Mouse (Mus musculus): ENCODE results near the gene BC025920.

Gene BC025920

GRCm38 (mm10) chr10:81569507-81570237 is 36.4 kb upstream of the BC025920 start:
- Histone ChIP-seq H3K36me3 (ENCODE audit: control insufficient read depth, insufficient read depth, low read length, poor library complexity, severe bottlenecking) (peaks cover 11% of the 10 kb centered on the region), H3K27me3 (ENCODE audit: control insufficient read depth, insufficient read depth, low read length, poor library complexity, severe bottlenecking) (no peaks in the 10 kb centered on the region)
- no peak for DNase-seq (ENCODE audit: low read depth, low spot score)

- no peak for DNase-seq (ENCODE audit: low read depth, low spot score)
- Histone ChIP-seq H3K36me3 (ENCODE audit: control insufficient read depth, insufficient read depth, low read length, poor library complexity, severe bottlenecking) (peaks cover 8% of the 10 kb centered on the region), H3K27me3 (ENCODE audit: control insufficient read depth, insufficient read depth, low read length, poor library complexity, severe bottlenecking) (no peaks in the 10 kb centered on the region)
Observed at GRCm38 (mm10) chr10:81570238-81570800, 35.8 kb upstream of the BC025920 start.

GRCm38 (mm10) chr10:81570831-81571500 is 35.1 kb upstream of the BC025920 start:
- Histone ChIP-seq H3K36me3 (ENCODE audit: control insufficient read depth, insufficient read depth, low read length, poor library complexity, severe bottlenecking) (peaks cover 3% of the 10 kb centered on the region), H3K27me3 (ENCODE audit: control insufficient read depth, insufficient read depth, low read length, poor library complexity, severe bottlenecking) (no peaks in the 10 kb centered on the region)
- DNase-seq (ENCODE audit: low read depth, low spot score) = peak; percentile 87

GRCm38 (mm10) chr10:81571501-81571876 is 34.6 kb upstream of the BC025920 start:
- DNase-seq (ENCODE audit: low read depth, low spot score) = peak; percentile 97
- H3K36me3 ChIP-seq (ENCODE audit: control insufficient read depth, insufficient read depth, low read length, poor library complexity, severe bottlenecking) = no peaks in the 10 kb centered on the region; the same call in 1 of the 2 replicates
- H3K27me3 ChIP-seq (ENCODE audit: control insufficient read depth, insufficient read depth, low read length, poor library complexity, severe bottlenecking) = no peaks in the 10 kb centered on the region

- Histone ChIP-seq H3K27me3 (ENCODE audit: control insufficient read depth, insufficient read depth, low read length, poor library complexity, severe bottlenecking) (no peaks in the 10 kb centered on the region), H3K36me3 (ENCODE audit: control insufficient read depth, insufficient read depth, low read length, poor library complexity, severe bottlenecking) (no peaks in the 10 kb centered on the region)
- no peak for DNase-seq (ENCODE audit: low read depth, low spot score)
Observed at GRCm38 (mm10) chr10:81572133-81572671, 33.9 kb upstream of the BC025920 start.

GRCm38 (mm10) chr10:81572975-81573374 is 33.1 kb upstream of the BC025920 start:
- DNase-seq (ENCODE audit: low read depth, low spot score) = no peak
- Histone ChIP-seq H3K36me3 (ENCODE audit: control insufficient read depth, insufficient read depth, low read length, poor library complexity, severe bottlenecking) (no peaks in the 10 kb centered on the region), H3K27me3 (ENCODE audit: control insufficient read depth, insufficient read depth, low read length, poor library complexity, severe bottlenecking) (no peaks in the 10 kb centered on the region)

GRCm38 (mm10) chr10:81574081-81575056 is 31.7 kb upstream of the BC025920 start, which contains the start of gene Tle2:
Tle2 (plus strand) TSS chr10:81574561.
- no peak for DNase-seq (ENCODE audit: low read depth, low spot score)
- H3K36me3 ChIP-seq (ENCODE audit: control insufficient read depth, insufficient read depth, low read length, poor library complexity, severe bottlenecking) = no peaks in the 10 kb centered on the region
- H3K27me3 ChIP-seq (ENCODE audit: control insufficient read depth, insufficient read depth, low read length, poor library complexity, severe bottlenecking) = no peaks in the 10 kb centered on the region

- H3K36me3 ChIP-seq (ENCODE audit: control insufficient read depth, insufficient read depth, low read length, poor library complexity, severe bottlenecking) = no peaks in the 10 kb centered on the region
- no peaks in the 10 kb centered on the region for H3K27me3 ChIP-seq (ENCODE audit: control insufficient read depth, insufficient read depth, low read length, poor library complexity, severe bottlenecking)
- no peak for DNase-seq (ENCODE audit: low read depth, low spot score)
Observed at GRCm38 (mm10) chr10:81575208-81575631, 30.9 kb upstream of the BC025920 start.

- H3K36me3 ChIP-seq (ENCODE audit: control insufficient read depth, insufficient read depth, low read length, poor library complexity, severe bottlenecking) = no peaks in the 10 kb centered on the region
- DNase-seq (ENCODE audit: low read depth, low spot score) = peak; percentile 49
- no peaks in the 10 kb centered on the region for H3K27me3 ChIP-seq (ENCODE audit: control insufficient read depth, insufficient read depth, low read length, poor library complexity, severe bottlenecking)
Observed at GRCm38 (mm10) chr10:81575695-81576094, 30.4 kb upstream of the BC025920 start.

DNA sequence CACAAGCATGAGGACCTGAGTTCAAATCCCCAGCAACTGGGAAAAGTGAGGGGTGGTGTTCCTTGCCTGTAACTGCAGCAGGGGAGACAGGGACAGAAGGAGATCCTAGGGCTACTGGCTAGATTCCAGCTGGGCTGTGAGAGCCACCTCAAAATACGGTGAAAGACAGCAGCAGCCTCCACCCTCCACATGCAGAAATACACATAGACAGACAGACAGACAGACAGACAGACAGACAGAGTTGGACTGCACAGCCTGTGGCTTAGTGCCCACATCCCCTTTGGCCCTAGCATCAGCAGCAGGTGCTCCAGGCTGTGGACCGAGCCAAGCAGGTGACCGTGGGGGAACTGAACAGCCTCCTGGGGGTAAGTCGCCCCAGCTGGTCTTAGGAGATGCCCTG is 26.1 kb upstream of the BC025920 start:
- peak; percentile 47 for DNase-seq (ENCODE audit: low read depth, low spot score)
- Histone ChIP-seq H3K36me3 (ENCODE audit: control insufficient read depth, insufficient read depth, low read length, poor library complexity, severe bottlenecking) (no peaks in the 10 kb centered on the region), H3K27me3 (ENCODE audit: control insufficient read depth, insufficient read depth, low read length, poor library complexity, severe bottlenecking) (no peaks in the 10 kb centered on the region)

- Histone ChIP-seq H3K27me3 (ENCODE audit: control insufficient read depth, insufficient read depth, low read length, poor library complexity, severe bottlenecking) (no peaks in the 10 kb centered on the region), H3K36me3 (ENCODE audit: control insufficient read depth, insufficient read depth, low read length, poor library complexity, severe bottlenecking) (no peaks in the 10 kb centered on the region)
- DNase-seq (ENCODE audit: low read depth, low spot score) = peak; percentile 59
Observed at GRCm38 (mm10) chr10:81580441-81581070, 25.5 kb upstream of the BC025920 start.

DNA sequence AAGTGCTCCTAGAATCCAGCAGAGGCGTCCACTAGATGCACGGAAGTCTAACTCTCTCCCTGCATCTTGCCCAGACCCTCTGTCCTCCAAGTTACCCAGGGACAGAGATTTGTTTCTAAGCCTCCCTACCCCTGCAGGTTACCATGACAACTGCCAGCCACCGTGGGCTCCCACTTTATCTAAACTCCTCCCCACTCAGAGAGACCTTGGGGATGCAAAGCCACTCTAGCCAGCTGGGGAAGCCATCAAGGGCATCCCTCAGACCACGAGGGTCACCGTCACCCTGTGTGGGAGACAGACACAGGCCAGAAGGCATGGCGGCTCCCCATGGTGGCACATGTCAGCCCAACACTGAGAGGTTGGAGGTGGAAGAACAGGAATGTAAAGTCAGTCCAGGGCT is 22.7 kb upstream of the BC025920 start:
- H3K36me3 ChIP-seq (ENCODE audit: control insufficient read depth, insufficient read depth, low read length, poor library complexity, severe bottlenecking) = no peaks in the 10 kb centered on the region
- no peak for DNase-seq (ENCODE audit: low read depth, low spot score)
- no peaks in the 10 kb centered on the region for H3K27me3 ChIP-seq (ENCODE audit: control insufficient read depth, insufficient read depth, low read length, poor library complexity, severe bottlenecking)

DNA sequence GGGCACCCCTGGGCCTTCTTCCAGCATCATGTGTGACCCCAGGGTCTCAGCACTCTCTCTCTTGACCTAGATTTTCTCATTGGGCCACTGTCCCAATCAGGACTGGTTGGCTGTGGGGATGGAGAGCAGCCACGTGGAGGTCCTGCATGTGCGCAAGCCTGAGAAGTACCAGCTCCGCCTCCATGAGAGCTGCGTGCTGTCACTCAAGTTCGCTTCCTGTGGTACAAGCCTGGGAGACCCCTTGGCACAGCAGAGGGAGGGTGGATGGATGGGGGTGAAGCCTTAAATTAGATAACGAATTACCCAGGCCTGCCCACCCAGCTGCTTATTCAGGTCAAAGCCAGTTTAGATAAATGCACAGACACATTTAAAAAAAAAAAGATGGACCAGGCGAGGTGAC is 17.3 kb upstream of the BC025920 start:
- Histone ChIP-seq H3K27me3 (ENCODE audit: control insufficient read depth, insufficient read depth, low read length, poor library complexity, severe bottlenecking) (no peaks in the 10 kb centered on the region), H3K36me3 (ENCODE audit: control insufficient read depth, insufficient read depth, low read length, poor library complexity, severe bottlenecking) (no peaks in the 10 kb centered on the region)
- no peak for DNase-seq (ENCODE audit: low read depth, low spot score)

DNA sequence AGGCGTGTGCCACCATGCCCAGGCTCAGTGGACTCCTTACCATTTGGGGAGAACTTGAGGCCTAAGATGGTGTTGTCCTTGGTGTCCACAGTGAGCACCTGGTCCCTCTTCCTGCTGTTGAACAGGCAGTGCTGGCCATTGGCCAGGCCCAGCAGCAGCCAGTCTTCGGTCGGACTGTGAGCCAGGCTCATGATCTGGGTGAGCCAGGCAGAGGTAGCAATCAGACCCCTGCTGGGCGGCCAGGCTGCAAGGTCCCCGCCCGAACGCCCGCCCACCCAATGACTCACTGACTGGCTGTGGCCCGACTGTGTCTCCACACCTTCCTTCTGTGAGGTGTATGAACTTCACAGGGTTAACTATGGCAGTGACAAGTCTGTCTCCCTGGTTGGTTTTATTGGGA is 14.2 kb upstream of the BC025920 start:
- DNase-seq (ENCODE audit: low read depth, low spot score) = no peak
- no peaks in the 10 kb centered on the region for H3K27me3 ChIP-seq (ENCODE audit: control insufficient read depth, insufficient read depth, low read length, poor library complexity, severe bottlenecking)
- H3K36me3 ChIP-seq (ENCODE audit: control insufficient read depth, insufficient read depth, low read length, poor library complexity, severe bottlenecking) = no peaks in the 10 kb centered on the region
